Mouse (Mus musculus) forebrain, embryonic 13.5 days (tissue): ENCODE data around the gene Ralgapa2. TPM values are rescaled to one million over a fixed set of nuclear protein-coding genes. Genes with fewer than 3 reads are reported as not detected.

ENCODE experiments used
- ATAC-seq: fragments of 200-750 bp; cut with Nextera tagmentation; 2 replicates; pipeline ENCODE4 v1.8.0; 2017
- H3K27ac ChIP-seq: fragments of 300-500 bp; sonication (generic); 2 replicates; pipeline ENCODE4 v1.5.1; 2015; ENCODE audit warnings: inconsistent platforms, mild to moderate bottlenecking, moderate library complexity
- H3K27me3 ChIP-seq: fragments of 300-500 bp; sonication (generic); 2 replicates; pipeline ENCODE4 v1.6.1; 2015; ENCODE audit warnings: mild to moderate bottlenecking, inconsistent platforms
- H3K36me3 ChIP-seq: fragments of 300-500 bp; sonication (generic); 2 replicates; pipeline ENCODE4 v1.6.1; 2015; ENCODE audit warnings: mild to moderate bottlenecking, inconsistent platforms; ENCODE audit not compliant: poor library complexity, severe bottlenecking
- H3K4me1 ChIP-seq: fragments of 300-500 bp; sonication (generic); 2 replicates; pipeline ENCODE4 v1.6.1; 2015; ENCODE audit warnings: inconsistent platforms
- H3K4me2 ChIP-seq: fragments of 300-500 bp; sonication (generic); 2 replicates; pipeline ENCODE4 v1.6.1; 2015; ENCODE audit warnings: inconsistent platforms, mild to moderate bottlenecking, moderate library complexity
- H3K4me3 ChIP-seq: fragments of 300-500 bp; sonication (generic); 2 replicates; pipeline ENCODE4 v1.5.1; 2015; ENCODE audit warnings: mild to moderate bottlenecking, inconsistent platforms
- H3K9ac ChIP-seq: fragments of 300-500 bp; sonication (generic); 2 replicates; pipeline ENCODE4 v1.6.1; 2015; ENCODE audit warnings: mild to moderate bottlenecking, inconsistent platforms
- H3K9me3 ChIP-seq: fragments of 300-500 bp; sonication (generic); replicated peaks from 2 replicates; pipeline ENCODE4 v1.6.1; 2016; ENCODE audit warnings: inconsistent platforms
- WGBS: fragments of 180-500 bp; shearing (Covaris S2); methylation state at CpG from one replicate; pipeline ENCODE4 v1.1.7; 2015; 5-methylcytosine and 5-hydroxymethylcytosine counted together
- polyA plus RNA-seq: library from polyadenylated mRNA; unstranded; fragments of >200 nt; fragmentation: Nextera tagmentation; extraction: Ambion mirVana; gene quantifications from 2 replicates; pipeline ENCODE4 v1.2.1, GENCODE M21; 2015

The Ralgapa2 gene
- polyA plus RNA-seq, 1 experiment from 2014 or later = 12.8 TPM

- Histone ChIP-seq H3K9me3 (no peaks in the 10 kb centered on the region), H3K4me1 (peaks cover 49% of the 10 kb centered on the region), H3K4me3 (no peak overlapping the region), H3K36me3 (no peaks in the 10 kb centered on the region), H3K27ac (peak overlapping the region; percentile 87), H3K4me2 (peak overlapping the region; percentile 8; the same call in 1 of the 2 replicates), H3K9ac (no peak overlapping the region; the same call in 1 of the 2 replicates), H3K27me3 (no peaks in the 10 kb centered on the region)
- peak; percentile 93 for ATAC-seq
- 1% methylated on average over 8 of the region's 8 CpGs for WGBS
Measured at GRCm38 (mm10) chr2:146330772-146331281, 181.3 kb downstream of the Ralgapa2 start.

- Histone ChIP-seq H3K4me1 (peaks cover 53% of the 10 kb centered on the region), H3K4me3 (no peak overlapping the region), H3K36me3 (no peaks in the 10 kb centered on the region), H3K4me2 (no peak overlapping the region), H3K27ac (peak overlapping the region; percentile 87), H3K9ac (no peak overlapping the region), H3K27me3 (no peaks in the 10 kb centered on the region), H3K9me3 (no peaks in the 10 kb centered on the region)
- no peak for ATAC-seq
- 92% methylated on average over 1 of the region's 1 CpGs for WGBS
Measured at GRCm38 (mm10) chr2:146330101-146330500, 182.0 kb downstream of the Ralgapa2 start.

GRCm38 (mm10) chr2:146326654-146327053, 185.5 kb downstream of the Ralgapa2 start:
- H3K27ac ChIP-seq = no peak overlapping the region
- peaks cover 65% of the 10 kb centered on the region for H3K4me1 ChIP-seq
- no peaks in the 10 kb centered on the region for H3K36me3 ChIP-seq
- H3K4me2 ChIP-seq = no peak overlapping the region
- no peaks in the 10 kb centered on the region for H3K9me3 ChIP-seq
- H3K27me3 ChIP-seq = no peaks in the 10 kb centered on the region
- no peak for ATAC-seq
- 44% methylated on average over 1 of the region's 1 CpGs for WGBS
- no peak overlapping the region for H3K9ac ChIP-seq
- H3K4me3 ChIP-seq = no peak overlapping the region

GRCm38 (mm10) chr2:146324907-146325715, 187.0 kb downstream of the Ralgapa2 start:
- peak overlapping the region; percentile 88 for H3K27ac ChIP-seq
- peak overlapping the region; percentile 52; the same call in 1 of the 2 replicates for H3K9ac ChIP-seq

GRCm38 (mm10) chr2:146324140-146324906, 187.8 kb downstream of the Ralgapa2 start:
- Histone ChIP-seq H3K4me1 (peaks cover 42% of the 10 kb centered on the region), H3K27me3 (no peaks in the 10 kb centered on the region), H3K27ac (peak overlapping the region; percentile 88), H3K9me3 (no peaks in the 10 kb centered on the region), H3K36me3 (no peaks in the 10 kb centered on the region), H3K4me3 (no peak overlapping the region), H3K4me2 (peak overlapping the region; percentile 29), H3K9ac (peak overlapping the region; percentile 52; the same call in 1 of the 2 replicates)
- WGBS = 21% methylated on average over 3 of the region's 3 CpGs
- peak; percentile 81 for ATAC-seq

More at GRCm38 (mm10) chr2:146324907-146325715, 187.0 kb downstream of the Ralgapa2 start:
- ATAC-seq = peak; percentile 95
- Histone ChIP-seq H3K4me2 (peak overlapping the region; percentile 29), H3K27me3 (no peaks in the 10 kb centered on the region), H3K4me3 (no peak overlapping the region), H3K9me3 (no peaks in the 10 kb centered on the region), H3K36me3 (no peaks in the 10 kb centered on the region), H3K4me1 (peaks cover 50% of the 10 kb centered on the region)
- WGBS = 2% methylated on average over 15 of the region's 15 CpGs

- Histone ChIP-seq H3K4me1 (peaks cover 37% of the 10 kb centered on the region), H3K4me2 (no peak overlapping the region), H3K36me3 (no peaks in the 10 kb centered on the region), H3K9me3 (no peaks in the 10 kb centered on the region), H3K27me3 (no peaks in the 10 kb centered on the region), H3K9ac (no peak overlapping the region), H3K27ac (peak overlapping the region; percentile 88), H3K4me3 (no peak overlapping the region)
- no peak for ATAC-seq
- 74% methylated on average over 4 of the region's 4 CpGs for WGBS
Measured at GRCm38 (mm10) chr2:146323528-146323927, 188.6 kb downstream of the Ralgapa2 start.

GRCm38 (mm10) chr2:146322770-146323169, 189.4 kb downstream of the Ralgapa2 start:
- no peak overlapping the region for H3K4me3 ChIP-seq
- H3K4me1 ChIP-seq = peaks cover 37% of the 10 kb centered on the region
- ATAC-seq = no peak
- no peak overlapping the region for H3K27ac ChIP-seq
- H3K9ac ChIP-seq = no peak overlapping the region
- no peaks in the 10 kb centered on the region for H3K9me3 ChIP-seq
- no peak overlapping the region for H3K4me2 ChIP-seq
- 61% methylated on average over 2 of the region's 2 CpGs for WGBS
- no peaks in the 10 kb centered on the region for H3K36me3 ChIP-seq
- H3K27me3 ChIP-seq = no peaks in the 10 kb centered on the region

- no peak for ATAC-seq
- 89% methylated on average over 2 of the region's 2 CpGs for WGBS
- no peaks in the 10 kb centered on the region for H3K27me3 ChIP-seq
- no peak overlapping the region for H3K27ac ChIP-seq
- H3K4me2 ChIP-seq = no peak overlapping the region
- H3K4me3 ChIP-seq = no peak overlapping the region
- H3K9ac ChIP-seq = no peak overlapping the region
- H3K36me3 ChIP-seq = no peaks in the 10 kb centered on the region
- no peaks in the 10 kb centered on the region for H3K9me3 ChIP-seq
- H3K4me1 ChIP-seq = peaks cover 37% of the 10 kb centered on the region
Measured at GRCm38 (mm10) chr2:146322019-146322418, 190.1 kb downstream of the Ralgapa2 start.

- peaks cover 28% of the 10 kb centered on the region for H3K4me1 ChIP-seq
- H3K36me3 ChIP-seq = no peaks in the 10 kb centered on the region
- no peak overlapping the region for H3K4me2 ChIP-seq
- no peak overlapping the region for H3K27ac ChIP-seq
- H3K9ac ChIP-seq = no peak overlapping the region
- no peak for ATAC-seq
- no peaks in the 10 kb centered on the region for H3K27me3 ChIP-seq
- no peak overlapping the region for H3K4me3 ChIP-seq
- no peaks in the 10 kb centered on the region for H3K9me3 ChIP-seq
- WGBS = 98% methylated on average over 2 of the region's 2 CpGs
Measured at GRCm38 (mm10) chr2:146320666-146321065, 191.5 kb downstream of the Ralgapa2 start.

- no peaks in the 10 kb centered on the region for H3K9me3 ChIP-seq
- H3K27ac ChIP-seq = no peak overlapping the region
- no peak for ATAC-seq
- no peak overlapping the region for H3K4me2 ChIP-seq
- H3K4me1 ChIP-seq = peaks cover 32% of the 10 kb centered on the region
- no peak overlapping the region for H3K9ac ChIP-seq
- H3K36me3 ChIP-seq = peaks cover 4% of the 10 kb centered on the region; the same call in 1 of the 2 replicates
- no peak overlapping the region for H3K4me3 ChIP-seq
- no peaks in the 10 kb centered on the region for H3K27me3 ChIP-seq
- WGBS = 72% methylated on average over 5 of the region's 5 CpGs
Measured at GRCm38 (mm10) chr2:146314751-146315150, 197.4 kb downstream of the Ralgapa2 start.

- Histone ChIP-seq H3K4me1 (peaks cover 40% of the 10 kb centered on the region), H3K27me3 (no peaks in the 10 kb centered on the region), H3K9ac (no peak overlapping the region), H3K4me2 (no peak overlapping the region), H3K9me3 (no peaks in the 10 kb centered on the region), H3K36me3 (peaks cover 4% of the 10 kb centered on the region; the same call in 1 of the 2 replicates), H3K27ac (no peak overlapping the region), H3K4me3 (no peak overlapping the region)
- 72% methylated on average over 4 of the region's 4 CpGs for WGBS
- no peak for ATAC-seq
Measured at GRCm38 (mm10) chr2:146313811-146314210, 198.3 kb downstream of the Ralgapa2 start.

- Histone ChIP-seq H3K9me3 (no peaks in the 10 kb centered on the region), H3K9ac (no peak overlapping the region), H3K4me1 (peaks cover 48% of the 10 kb centered on the region), H3K4me3 (no peak overlapping the region), H3K36me3 (peaks cover 4% of the 10 kb centered on the region; the same call in 1 of the 2 replicates), H3K27me3 (no peaks in the 10 kb centered on the region), H3K4me2 (no peak overlapping the region), H3K27ac (peak overlapping the region; percentile 63)
- WGBS = 90% methylated on average over 3 of the region's 3 CpGs
- ATAC-seq = no peak
Measured at GRCm38 (mm10) chr2:146310760-146311159, 201.4 kb downstream of the Ralgapa2 start.
